Mouse (Mus musculus) liver, embryonic 14.5 days (tissue): Measurements from ENCODE around the gene Tchp. TPM values are rescaled to one million over a fixed set of nuclear protein-coding genes. Genes with fewer than 3 reads are reported as not detected.

ENCODE experiments used
- ATAC-seq: fragments of 200-750 bp; cut with Nextera tagmentation; 2 replicates; pipeline ENCODE4 v1.8.0; 2017; ENCODE audit warnings: moderate number of reproducible peaks, mild to moderate bottlenecking, moderate library complexity; ENCODE audit not compliant: insufficient read depth
- DNase-seq, 3 experiments: peaks; one replicate each; pipeline ENCODE4 v3.0.0-alpha.2; 2012 to 2013; ENCODE audit warnings: low read depth in 3 of 3, low spot score in 3 of 3
- H3K27ac ChIP-seq: fragments of 300-500 bp; sonication (generic); 2 replicates; pipeline ENCODE4 v1.5.1; 2014; ENCODE audit warnings: moderate library complexity, mild to moderate bottlenecking, control low read depth, inconsistent platforms
- H3K27me3 ChIP-seq: fragments of 300-500 bp; sonication (generic); 2 replicates; pipeline ENCODE4 v1.6.1; 2014; ENCODE audit warnings: mild to moderate bottlenecking, low read length, moderate library complexity; ENCODE audit not compliant: control insufficient read depth, insufficient read depth
- H3K36me3 ChIP-seq: fragments of 300-500 bp; sonication (generic); replicated peaks from 2 replicates; pipeline ENCODE4 v1.6.1; 2014; ENCODE audit warnings: low read depth; ENCODE audit not compliant: control insufficient read depth, insufficient read depth
- H3K4me1 ChIP-seq, 2 experiments: fragments of 200-500 bp in 1 of 2; fragments of 300-500 bp in 1 of 2; sonication (generic) in 1 of 2; replicated peaks; 2 replicates each; pipeline ENCODE4 v1.6.1; 2012 to 2014; ENCODE audit warnings: antibody characterized with exemption in 1 of 2, inconsistent platforms in 1 of 2, low read length in 1 of 2; ENCODE audit not compliant: control insufficient read depth in 2 of 2, insufficient read depth in 2 of 2
- H3K4me2 ChIP-seq: fragments of 300-500 bp; sonication (generic); 2 replicates; pipeline ENCODE4 v1.6.1; 2014; ENCODE audit warnings: low read depth, mild to moderate bottlenecking, control low read depth, moderate library complexity
- H3K4me3 ChIP-seq, 2 experiments: fragments of 200-500 bp in 1 of 2; fragments of 300-500 bp in 1 of 2; sonication (generic) in 1 of 2; 2 replicates each; pipeline ENCODE4 v1.5.1; 2012 to 2014; ENCODE audit warnings: low read depth in 2 of 2, low read length in 2 of 2, mild to moderate bottlenecking in 2 of 2, control low read depth in 1 of 2, inconsistent platforms in 1 of 2, moderate library complexity in 1 of 2; ENCODE audit not compliant: insufficient read depth in 1 of 2
- H3K9ac ChIP-seq: fragments of 300-500 bp; sonication (generic); replicated peaks from 2 replicates; pipeline ENCODE4 v1.6.1; 2014; ENCODE audit warnings: mild to moderate bottlenecking, control low read depth, moderate library complexity
- H3K9me3 ChIP-seq: fragments of 300-500 bp; sonication (generic); 2 replicates; pipeline ENCODE4 v1.6.1; 2016; ENCODE audit warnings: low read length, mixed read lengths; ENCODE audit not compliant: control insufficient read depth
- CTCF ChIP-seq: IDR thresholded peaks from 2 replicates; pipeline ENCODE4 v1.5.1; 2016; ENCODE audit warnings: antibody characterized with exemption, low read depth, control low read depth
- EP300 ChIP-seq: IDR thresholded peaks from 2 replicates; pipeline ENCODE4 v1.6.1; 2016; ENCODE audit warnings: antibody characterized with exemption, low read depth
- WGBS: fragments of 180-500 bp; shearing (Covaris S2); extraction: QIAGEN DNeasy Blood & Tissue Kit; methylation state at CpG from one replicate; pipeline ENCODE4 v1.1.7; 2014; ENCODE audit not compliant: insufficient replicate concordance; 5-methylcytosine and 5-hydroxymethylcytosine counted together
- polyA plus RNA-seq, 2 experiments: library from polyadenylated mRNA; depleted of rRNA in 1 of 2; stranded (reverse) in 1 of 2; unstranded in 1 of 2; fragments of >200 nt; fragmentation: Nextera tagmentation in 1 of 2; extraction: Ambion mirVana in 1 of 2; gene quantifications; 2 replicates each; pipeline versions ENCODE4 v1.2.1 to v1.2.3; 2012 to 2014

Tchp gene
- polyA plus RNA-seq, 2 experiments = 2.2 to 7.8 TPM

- no peaks in the 10 kb centered on the region for H3K27me3 ChIP-seq
- H3K9ac ChIP-seq = no peak overlapping the region
- H3K4me3 ChIP-seq = no peak overlapping the region
- H3K4me2 ChIP-seq = no peak overlapping the region
- no peaks in the 10 kb centered on the region for H3K9me3 ChIP-seq
- H3K27ac ChIP-seq = no peak overlapping the region
- no peaks in the 10 kb centered on the region for H3K4me1 ChIP-seq
- 82% methylated on average over 10 of the region's 10 CpGs for WGBS
- peaks cover 19% of the 10 kb centered on the region for H3K36me3 ChIP-seq
- TF ChIP-seq EP300 (no peak), CTCF (no peak)
- ATAC-seq (no peak), DNase-seq (no peak)
Measured at GRCm38 (mm10) chr5:114752397-114752796, 44.8 kb downstream of the Tchp start.

- DNase-seq (no peak), ATAC-seq (no peak)
- WGBS = 82% methylated on average over 12 of the region's 12 CpGs
- Histone ChIP-seq H3K4me2 (no peak overlapping the region), H3K36me3 (peaks cover 14% of the 10 kb centered on the region), H3K4me3 (no peak overlapping the region), H3K4me1 (no peaks in the 10 kb centered on the region), H3K27ac (no peak overlapping the region), H3K9ac (no peak overlapping the region), H3K27me3 (no peaks in the 10 kb centered on the region), H3K9me3 (no peaks in the 10 kb centered on the region)
- no peak for TF ChIP-seq CTCF
- no peak for TF ChIP-seq EP300
Measured at GRCm38 (mm10) chr5:114753384-114753783, 45.8 kb downstream of the Tchp start.

GRCm38 (mm10) chr5:114759536-114760090, 52.1 kb downstream of the Tchp start:
- H3K4me1 ChIP-seq = no peaks in the 10 kb centered on the region
- no peak overlapping the region for H3K27ac ChIP-seq
- DNase-seq = no peak
- no peak overlapping the region for H3K4me3 ChIP-seq
- H3K27me3 ChIP-seq = no peaks in the 10 kb centered on the region
- no peak for ATAC-seq
- no peaks in the 10 kb centered on the region for H3K9me3 ChIP-seq
- 78% methylated on average over 5 of the region's 5 CpGs for WGBS
- no peak overlapping the region for H3K9ac ChIP-seq
- H3K4me2 ChIP-seq = no peak overlapping the region
- TF ChIP-seq CTCF = no peak
- no peak for TF ChIP-seq EP300
- peaks cover 31% of the 10 kb centered on the region for H3K36me3 ChIP-seq

- DNase-seq (no peak), ATAC-seq (no peak)
- Histone ChIP-seq H3K27me3 (no peaks in the 10 kb centered on the region), H3K4me2 (no peak overlapping the region), H3K4me3 (no peak overlapping the region), H3K9me3 (no peaks in the 10 kb centered on the region), H3K36me3 (peaks cover 31% of the 10 kb centered on the region), H3K9ac (no peak overlapping the region), H3K4me1 (no peaks in the 10 kb centered on the region), H3K27ac (no peak overlapping the region)
- WGBS = 77% methylated on average over 8 of the region's 8 CpGs
- no peak for TF ChIP-seq EP300
- TF ChIP-seq CTCF = no peak
Measured at GRCm38 (mm10) chr5:114761980-114762379, 54.4 kb downstream of the Tchp start.

- 87% methylated on average over 18 of the region's 18 CpGs for WGBS
- H3K9me3 ChIP-seq = no peaks in the 10 kb centered on the region
- DNase-seq (no peak), ATAC-seq (no peak)
- TF ChIP-seq CTCF (peak; percentile 40), EP300 (no peak)
- no peaks in the 10 kb centered on the region for H3K27me3 ChIP-seq
- no peak overlapping the region for H3K4me2 ChIP-seq
- no peak overlapping the region for H3K4me3 ChIP-seq
- peaks cover 30% of the 10 kb centered on the region for H3K36me3 ChIP-seq
- H3K9ac ChIP-seq = no peak overlapping the region
- no peaks in the 10 kb centered on the region for H3K4me1 ChIP-seq
- no peak overlapping the region for H3K27ac ChIP-seq
Measured at GRCm38 (mm10) chr5:114764812-114765735, 57.5 kb downstream of the Tchp start.
